Mouse (Mus musculus): Measurements from ENCODE around the gene Tlr9.
A peak's percentile ranks its signal among the peaks of the same experiment; 100 is the strongest.

Tlr9 gene

DNA sequence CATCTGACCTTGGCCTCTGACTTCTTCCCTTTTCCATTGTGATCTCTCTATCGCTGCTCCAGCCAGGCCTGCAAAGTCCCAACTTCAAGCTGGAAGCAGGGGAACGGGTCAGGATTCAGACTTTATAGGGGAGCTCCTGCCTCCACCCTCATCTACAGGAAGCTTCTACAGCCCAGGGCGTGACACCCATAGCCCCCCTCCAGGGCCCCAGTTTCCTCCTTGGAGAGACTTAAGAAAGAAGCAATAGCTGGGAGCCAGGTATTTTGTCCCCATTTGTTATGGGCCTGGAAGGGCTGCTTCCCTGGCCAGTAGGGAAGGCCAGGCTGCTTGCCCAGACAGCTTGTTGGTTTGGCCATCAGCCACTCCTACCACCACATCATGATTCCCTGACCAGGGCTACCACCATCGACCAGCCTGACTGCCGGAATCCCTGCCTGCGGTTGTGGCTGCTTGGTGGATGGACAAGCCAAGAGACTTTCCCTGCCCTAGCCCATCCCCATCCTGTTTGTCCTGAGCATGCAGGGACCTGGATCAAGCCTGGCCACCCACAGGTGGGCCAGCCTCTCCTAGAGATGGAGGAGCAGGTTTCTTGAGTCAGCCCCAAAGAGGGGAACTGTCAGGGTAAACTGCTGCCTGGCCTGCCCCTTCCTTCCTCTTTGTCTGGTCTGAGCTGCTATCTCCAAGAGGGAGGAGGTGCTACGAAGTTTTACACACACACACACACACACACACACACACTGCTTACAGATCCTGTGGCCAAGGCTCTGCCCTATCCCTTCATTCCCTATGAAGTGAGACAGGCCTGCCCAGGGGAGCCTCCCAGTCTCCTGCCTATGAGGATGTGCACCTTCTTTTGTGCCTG lies 18.2 kb upstream of the Tlr9 start:
- no peak for DNase-seq

DNA sequence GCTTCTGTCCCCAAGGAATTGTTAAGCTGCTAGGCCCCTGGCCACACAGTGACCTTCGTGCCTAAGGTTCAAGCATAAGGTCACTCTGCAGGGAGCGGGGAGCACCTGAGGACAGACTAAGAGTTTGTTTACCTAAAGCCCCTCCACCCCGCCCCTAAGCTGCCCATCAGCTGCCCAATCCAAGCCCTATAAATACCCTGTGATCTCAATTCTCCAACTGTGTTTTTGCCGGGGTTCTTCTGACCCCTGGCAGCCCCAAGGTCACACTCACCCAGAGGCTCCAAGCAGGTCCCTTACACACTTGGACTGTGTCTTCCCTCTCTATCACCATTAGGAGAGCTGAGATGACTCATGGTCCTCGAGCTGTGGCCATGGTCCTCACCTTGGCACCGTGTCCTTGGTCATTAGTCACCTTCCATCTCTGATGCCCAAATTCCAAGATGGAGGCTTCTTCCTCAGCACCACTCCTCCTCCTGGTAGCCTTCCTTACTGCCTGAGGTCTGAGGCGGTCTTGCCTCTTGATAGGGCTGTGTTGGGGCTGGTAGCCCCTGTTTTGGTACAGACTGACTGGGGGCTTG lies 16.6 kb upstream of the Tlr9 start:
- DNase-seq: no peak

DNA sequence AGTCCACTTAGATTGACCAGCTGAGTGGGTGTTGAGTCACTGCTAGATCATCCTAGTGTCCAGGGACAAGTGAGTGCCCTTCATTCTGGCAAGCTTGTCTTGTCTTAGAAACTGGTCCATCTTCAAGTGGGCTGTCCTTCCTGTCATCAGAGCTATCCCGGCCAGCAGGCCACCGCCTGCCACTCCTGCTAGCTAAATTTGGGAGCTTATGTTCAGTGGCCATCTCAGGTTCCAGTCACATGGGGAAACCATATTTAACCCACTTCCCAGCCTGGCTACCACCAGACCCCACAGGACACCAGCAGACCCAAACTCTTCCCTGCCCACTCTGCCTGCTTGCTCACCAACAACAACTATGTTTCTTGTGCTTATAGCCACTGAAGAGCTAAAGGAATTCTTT lies 15.9 kb upstream of the Tlr9 start:
- DNase-seq: no peak

DNA sequence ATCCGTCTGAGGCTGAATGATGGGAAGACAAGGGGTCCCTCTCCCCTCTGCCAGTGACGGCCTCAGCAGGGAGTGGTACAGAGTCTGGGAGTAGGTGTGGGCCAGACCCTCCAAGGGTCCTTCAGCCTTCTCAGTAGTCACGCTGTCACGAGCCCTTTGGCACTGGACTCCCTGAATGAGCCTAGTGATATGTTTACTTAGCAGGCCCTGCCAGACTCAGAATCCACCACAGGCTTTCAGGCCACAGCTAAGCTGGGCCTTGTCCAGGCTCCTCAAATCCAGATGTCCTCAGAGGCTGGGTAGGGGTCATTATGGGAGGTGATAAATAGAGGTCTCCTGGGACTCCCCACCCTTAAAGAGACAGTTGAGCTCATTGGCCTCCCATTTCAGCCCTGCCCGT lies 14.2 kb upstream of the Tlr9 start:
- no peak for DNase-seq

DNA sequence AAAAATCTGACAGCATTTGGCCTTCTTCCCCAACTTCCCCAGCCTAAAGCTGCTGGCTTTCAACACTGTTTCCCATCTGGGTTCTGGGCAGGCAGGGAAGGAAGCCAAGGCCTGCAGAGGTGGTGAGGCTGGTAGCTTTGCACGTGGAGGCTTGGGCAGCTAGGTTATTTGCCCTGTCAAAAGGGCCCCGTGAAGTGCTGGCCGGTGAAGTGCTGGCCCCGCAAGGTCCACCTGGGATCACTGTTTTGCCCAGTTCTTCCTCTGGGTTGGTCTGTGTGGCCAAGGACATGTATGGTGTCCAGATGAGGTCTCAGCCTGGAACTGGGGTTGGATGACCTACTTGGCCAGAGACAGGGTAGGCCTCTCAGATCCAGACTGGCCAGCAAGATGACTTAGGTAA lies 12.4 kb upstream of the Tlr9 start:
- DNase-seq: no peak

DNA sequence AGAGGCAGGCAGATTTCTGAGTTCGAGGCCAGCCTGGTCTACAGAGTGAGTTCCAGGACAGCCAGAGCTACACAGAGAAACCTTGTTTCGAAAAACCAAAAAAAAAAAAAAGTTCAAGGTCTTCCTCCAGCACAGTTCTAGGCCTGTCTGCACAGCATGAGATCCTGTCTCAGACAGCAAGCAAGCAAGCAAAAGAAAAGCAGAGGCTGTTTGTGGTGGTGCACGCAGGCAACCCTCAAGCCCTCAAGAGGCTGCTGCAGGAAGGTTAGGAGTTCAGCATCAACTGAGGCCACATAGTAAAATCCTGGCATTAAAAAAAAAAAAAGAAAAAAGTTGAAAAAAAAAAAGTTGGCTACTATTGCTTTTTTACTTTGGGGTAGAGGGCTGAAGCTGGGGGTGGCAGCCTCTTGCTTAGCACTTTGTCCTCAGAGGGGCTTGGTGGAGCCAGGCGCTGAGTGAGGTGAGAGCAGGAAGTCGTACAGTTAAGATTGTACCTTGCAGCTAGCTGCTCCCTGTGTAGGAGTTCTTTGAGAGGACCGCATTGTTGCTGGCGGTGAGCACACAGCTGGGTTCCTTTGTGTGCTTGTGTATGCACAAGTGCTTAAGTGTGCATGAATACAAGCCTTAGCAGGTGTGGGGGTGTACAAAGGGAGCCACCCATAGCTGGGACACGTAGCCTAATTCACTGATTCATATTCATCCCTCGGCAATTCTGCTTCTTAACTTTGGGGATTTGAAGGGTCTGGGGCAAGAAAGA lies 11.4 kb upstream of the Tlr9 start:
- no peak for DNase-seq

DNA sequence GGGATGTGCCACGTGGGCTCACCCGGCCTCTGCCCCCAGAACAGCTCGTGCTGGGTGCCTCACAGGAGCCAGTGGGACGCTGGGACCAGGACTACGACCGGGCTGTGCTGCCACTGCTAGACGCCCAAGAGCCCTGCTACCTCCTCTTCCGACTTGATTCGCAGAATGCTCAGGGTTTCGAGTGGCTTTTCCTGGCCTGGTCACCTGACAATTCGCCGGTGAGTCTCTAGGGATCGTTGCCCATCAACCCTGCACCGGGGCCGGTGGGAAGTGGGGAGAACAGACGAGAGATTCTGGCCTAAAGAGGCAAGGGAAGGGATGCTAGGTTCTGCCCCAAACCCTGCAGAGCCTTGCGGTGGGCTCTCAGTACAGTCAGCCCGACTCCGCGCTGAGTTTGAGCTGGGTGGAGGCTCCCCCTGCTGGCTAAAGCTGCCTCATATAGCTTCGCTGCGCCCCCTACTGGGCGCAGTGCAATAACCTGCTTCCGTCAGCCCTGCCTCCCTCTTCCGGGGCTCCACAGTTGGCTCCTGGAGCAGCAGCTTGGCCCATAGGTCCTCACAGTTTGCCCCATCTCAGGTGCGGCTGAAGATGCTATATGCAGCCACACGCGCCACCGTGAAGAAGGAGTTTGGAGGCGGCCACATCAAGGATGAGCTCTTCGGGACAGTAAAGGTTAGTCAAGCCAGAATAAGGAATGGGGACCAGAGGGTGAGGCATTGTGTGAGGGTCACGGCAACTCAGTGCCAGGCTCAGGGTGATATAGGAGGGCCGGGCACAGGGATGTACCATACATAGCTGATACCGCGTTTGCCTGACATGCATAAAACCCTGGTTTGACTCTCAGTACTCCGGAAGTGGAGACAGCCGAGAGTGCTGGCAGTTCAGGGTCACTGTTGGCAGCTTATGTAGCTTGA lies 10.5 kb upstream of the Tlr9 start:
- DNase-seq: peak; percentile 77 to 84

DNA sequence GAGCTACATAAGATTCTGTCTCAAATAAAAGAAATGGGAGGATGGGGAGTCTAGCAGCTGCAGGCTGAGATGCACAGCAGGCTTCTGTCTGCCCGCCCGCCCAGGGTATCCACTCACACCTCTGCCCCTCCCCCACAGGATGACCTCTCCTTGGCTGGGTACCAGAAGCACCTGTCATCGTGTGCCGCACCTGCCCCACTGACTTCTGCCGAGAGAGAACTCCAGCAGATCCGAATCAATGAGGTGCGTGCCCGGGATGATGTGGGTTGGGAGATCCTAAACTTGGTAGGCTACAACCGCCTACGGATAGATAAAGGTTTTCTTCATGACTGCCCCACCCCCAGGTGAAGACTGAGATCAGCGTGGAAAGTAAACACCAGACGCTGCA lies 9.8 kb upstream of the Tlr9 start:
- no peak for DNase-seq

DNA sequence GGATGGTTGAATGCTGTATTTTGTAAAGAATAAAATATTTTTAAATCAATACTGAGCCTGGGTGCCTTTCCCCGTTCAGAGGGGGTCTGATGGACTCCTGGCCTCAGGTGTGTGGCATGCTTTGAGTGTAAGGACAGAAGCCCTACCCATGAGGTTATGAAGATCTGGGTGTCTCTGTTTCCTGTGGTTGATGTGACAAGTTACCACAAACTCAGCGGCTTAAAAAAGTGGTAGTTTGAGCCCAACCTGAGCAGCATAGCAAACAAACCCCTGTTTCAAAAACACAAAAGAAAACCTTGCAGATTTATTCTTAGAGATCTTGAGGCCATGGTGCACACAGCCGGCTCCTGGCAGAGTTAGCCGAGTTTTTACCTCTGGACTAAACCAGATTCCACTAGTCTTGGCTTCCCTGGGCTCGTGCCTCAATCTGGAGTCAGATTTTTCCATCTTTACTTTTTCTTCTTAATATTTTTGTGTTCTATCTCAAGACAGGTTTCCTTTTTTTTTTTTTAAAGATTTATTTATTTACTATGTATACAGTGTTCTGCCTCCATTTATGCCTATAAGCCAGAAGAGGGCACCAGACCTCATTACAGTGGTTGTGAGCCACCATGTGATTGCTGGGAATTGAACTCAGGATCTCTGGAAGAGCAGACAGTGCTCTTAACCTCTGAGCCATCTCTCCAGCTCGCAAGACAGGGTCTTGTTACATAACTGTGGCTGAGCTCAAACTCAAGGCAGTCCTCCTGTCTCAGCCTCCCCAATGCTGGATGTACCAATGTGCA lies 6.9 kb upstream of the Tlr9 start:
- DNase-seq: no peak

DNA sequence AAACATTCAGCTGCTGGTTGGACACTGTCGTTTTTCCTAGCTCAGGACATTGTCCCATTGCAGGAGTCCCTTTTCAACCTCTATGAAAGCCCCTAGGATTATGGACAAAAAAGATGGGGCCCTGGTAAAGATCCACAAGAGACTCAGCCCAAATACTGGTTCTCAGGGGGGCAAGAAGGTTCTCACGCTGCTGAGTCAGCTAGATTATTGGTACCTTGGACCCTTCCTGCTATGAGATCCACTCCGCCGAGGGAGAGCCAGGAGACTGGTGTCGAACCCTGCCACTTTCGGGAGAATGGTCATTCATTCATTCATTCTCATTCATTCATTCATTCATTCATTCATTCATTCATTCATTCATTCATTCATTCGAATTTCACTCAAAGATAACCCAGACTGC lies 5.4 kb upstream of the Tlr9 start:
- no peak for DNase-seq

DNA sequence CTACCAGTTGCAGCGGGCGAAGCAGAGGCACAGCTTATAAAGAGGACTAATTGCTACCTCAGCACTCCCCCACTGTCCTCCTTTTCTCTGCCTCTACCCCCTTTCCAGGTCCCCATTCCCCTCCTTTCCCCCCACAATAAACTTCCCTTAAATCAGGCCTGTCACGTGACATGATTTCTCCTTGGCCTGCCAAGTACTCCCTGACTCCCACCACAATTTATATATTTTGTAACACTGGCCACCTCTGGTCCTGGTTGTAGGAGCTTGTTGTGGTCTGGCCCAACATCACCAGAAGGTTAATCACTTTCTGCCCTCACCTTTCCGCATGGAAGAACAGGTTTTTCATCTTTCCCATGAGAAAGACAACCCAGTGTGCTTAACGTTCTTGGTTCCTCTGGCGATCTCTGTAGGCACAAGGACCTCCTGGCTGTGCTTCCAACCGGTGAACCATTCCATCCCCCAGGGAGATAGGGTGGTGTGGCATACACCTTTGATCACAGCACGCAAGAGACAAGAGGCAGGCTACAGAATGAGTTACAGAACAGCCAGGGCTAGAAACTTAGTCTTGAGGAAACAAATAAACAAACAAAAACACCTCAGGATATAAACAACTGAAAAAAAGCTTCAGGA lies 1.4 kb upstream of the Tlr9 start:
- no peak for DNase-seq

DNA sequence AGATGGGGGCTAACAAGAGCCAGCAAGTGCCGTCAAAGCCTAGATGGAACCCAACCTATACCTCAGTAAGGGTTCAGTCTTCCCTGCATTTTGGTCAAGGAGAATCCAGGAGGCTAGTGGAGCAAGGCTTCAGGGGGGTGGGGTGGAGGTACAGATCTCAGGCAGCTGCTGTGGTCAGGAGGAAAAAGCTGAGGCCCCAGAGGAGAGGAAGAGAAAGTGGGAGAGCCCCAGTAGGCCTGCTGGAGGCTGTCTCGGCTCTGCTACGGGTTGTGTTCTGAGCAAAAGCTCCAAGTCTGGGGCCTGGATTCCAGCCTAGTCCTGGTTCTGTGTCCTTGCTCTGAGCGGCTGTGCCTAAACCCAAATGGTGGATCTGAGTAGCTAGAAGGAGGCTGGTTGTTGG lies 596 bp downstream of the Tlr9 start:
- DNase-seq: peak in 1 of 2 experiments; percentile 51

DNA sequence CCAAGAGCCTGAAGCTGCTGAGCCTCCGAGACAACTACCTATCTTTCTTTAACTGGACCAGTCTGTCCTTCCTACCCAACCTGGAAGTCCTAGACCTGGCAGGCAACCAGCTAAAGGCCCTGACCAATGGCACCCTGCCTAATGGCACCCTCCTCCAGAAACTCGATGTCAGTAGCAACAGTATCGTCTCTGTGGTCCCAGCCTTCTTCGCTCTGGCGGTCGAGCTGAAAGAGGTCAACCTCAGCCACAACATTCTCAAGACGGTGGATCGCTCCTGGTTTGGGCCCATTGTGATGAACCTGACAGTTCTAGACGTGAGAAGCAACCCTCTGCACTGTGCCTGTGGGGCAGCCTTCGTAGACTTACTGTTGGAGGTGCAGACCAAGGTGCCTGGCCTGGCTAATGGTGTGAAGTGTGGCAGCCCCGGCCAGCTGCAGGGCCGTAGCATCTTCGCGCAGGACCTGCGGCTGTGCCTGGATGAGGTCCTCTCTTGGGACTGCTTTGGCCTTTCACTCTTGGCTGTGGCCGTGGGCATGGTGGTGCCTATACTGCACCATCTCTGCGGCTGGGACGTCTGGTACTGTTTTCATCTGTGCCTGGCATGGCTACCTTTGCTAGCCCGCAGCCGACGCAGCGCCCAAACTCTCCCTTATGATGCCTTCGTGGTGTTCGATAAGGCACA lies 3.2 kb downstream of the Tlr9 start:
- DNase-seq: no peak

DNA sequence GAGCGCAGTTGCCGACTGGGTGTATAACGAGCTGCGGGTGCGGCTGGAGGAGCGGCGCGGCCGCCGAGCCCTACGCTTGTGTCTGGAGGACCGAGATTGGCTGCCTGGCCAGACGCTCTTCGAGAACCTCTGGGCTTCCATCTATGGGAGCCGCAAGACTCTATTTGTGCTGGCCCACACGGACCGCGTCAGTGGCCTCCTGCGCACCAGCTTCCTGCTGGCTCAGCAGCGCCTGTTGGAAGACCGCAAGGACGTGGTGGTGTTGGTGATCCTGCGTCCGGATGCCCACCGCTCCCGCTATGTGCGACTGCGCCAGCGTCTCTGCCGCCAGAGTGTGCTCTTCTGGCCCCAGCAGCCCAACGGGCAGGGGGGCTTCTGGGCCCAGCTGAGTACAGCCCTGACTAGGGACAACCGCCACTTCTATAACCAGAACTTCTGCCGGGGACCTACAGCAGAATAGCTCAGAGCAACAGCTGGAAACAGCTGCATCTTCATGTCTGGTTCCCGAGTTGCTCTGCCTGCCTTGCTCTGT lies 3.8 kb downstream of the Tlr9 start:
- no peak for DNase-seq

DNA sequence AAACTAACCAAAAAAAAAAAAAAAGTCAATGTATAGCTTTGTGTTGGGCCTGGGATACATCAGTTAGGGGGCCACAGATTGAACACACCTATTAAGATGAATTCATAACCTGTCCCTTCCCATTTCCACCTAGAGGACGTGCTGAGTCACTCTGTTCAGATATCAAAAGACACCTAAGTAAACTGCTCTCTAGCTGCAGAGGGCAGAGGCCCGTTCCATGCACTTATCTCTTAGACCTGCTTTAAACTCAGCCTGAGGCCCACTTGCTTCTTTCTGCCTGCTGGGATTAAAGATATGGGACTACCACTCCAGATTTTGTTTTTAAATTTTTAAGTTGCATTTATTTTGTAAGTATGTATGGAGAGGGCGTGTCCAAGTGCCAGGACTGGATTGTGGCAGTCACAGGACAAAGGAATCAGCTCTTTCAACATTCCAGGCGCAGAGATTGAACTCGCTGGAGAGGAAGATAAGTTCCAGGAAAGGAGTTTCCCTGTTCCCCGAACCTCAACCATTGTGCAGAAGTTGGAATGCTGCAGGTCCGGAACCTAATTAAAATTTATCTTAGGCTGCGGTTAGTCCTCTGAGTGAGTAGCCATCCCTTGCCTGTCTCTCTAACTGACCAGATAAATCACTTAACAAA lies 5.5 kb downstream of the Tlr9 start:
- DNase-seq: no peak

DNA sequence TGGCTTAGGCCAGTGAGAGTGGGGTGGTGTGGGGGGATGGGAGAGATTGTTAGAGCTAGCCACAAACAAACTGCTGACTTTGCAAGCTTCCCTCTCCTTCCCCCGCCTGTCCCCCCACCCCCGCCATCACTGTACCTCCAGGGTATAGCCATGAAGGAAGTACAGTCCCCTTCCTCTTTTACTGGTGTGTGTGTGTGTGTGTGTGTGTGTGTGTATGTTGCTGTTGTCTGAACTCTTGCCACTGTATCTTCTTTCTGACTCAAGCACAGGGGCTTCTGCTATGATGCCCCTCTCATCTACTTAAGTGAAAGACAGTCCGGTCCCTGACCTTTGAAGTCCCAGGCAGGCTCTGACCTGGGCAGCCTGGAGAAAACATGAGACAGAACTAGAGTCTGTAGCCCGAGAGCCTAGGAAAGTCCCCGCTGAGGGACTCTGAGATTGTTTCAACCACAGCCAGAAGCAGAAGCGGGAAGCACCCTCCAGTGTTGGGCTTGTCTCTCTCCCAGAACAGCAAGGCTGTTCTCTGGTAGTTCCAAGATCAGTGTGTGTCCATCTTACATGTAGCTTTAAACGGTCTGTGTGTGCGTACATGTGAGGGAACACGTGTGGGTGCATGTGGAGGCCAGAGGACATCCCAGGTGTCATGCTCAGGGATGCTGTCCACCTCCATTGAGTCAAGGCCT lies 7.8 kb downstream of the Tlr9 start:
- peak; percentile 38 to 53 for DNase-seq

DNA sequence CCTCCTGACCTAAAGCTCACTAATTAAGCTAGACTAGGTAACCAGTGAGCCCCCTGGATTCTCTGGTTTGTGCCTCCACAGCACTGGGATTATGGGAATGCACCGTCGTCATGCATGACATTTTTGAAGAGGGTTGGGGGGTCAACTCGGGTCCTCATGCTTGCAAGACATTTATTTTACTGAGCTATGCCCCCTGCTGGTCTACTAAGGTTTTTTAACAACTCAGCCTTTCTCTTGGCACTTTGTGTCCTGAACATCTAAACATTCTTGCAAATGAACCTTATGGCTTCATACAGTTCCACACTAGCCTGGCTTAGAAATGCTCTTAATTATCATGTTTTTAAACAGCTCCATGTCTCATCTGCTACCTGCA lies 8.3 kb downstream of the Tlr9 start:
- peak in 1 of 2 experiments; percentile 35 for DNase-seq

DNA sequence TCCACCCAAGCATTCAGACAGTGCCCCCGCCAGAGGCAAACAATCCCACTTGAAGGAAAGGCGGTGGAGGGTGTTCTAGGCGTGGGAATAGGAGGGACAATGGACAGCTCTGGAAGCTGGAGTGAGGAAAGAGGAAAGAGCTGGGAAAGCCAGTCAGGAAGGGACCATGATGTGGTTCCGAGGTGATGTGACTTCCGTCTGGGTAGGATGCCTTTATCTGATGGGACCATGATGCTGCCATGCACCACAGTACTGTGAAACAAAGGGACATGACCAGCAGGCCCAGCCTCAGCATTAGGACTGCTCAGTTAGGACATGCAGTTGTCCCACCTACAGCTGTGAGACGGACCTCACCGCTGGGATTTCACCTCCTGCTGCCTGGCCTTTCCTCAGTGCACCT lies 8.8 kb downstream of the Tlr9 start:
- DNase-seq: no peak

DNA sequence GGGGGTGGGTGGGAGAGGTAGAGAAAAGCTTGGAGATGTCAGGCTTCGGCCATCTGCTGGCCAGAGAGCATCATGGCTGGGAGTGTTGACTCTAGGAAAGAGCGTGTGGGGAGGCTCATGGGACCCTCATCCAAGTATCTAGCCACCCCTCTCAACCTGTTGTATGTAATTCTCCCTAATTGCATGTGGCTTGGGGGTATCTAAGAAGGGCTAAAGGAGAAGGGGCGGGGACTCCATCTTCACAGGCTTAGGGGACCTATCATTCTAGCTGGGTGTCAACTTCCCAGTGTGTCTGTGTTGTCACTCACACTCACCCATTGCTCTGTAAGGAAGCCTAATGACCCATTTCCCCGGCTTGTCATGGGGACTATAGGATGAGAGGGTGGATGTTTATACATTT lies 9.4 kb downstream of the Tlr9 start:
- DNase-seq: no peak

DNA sequence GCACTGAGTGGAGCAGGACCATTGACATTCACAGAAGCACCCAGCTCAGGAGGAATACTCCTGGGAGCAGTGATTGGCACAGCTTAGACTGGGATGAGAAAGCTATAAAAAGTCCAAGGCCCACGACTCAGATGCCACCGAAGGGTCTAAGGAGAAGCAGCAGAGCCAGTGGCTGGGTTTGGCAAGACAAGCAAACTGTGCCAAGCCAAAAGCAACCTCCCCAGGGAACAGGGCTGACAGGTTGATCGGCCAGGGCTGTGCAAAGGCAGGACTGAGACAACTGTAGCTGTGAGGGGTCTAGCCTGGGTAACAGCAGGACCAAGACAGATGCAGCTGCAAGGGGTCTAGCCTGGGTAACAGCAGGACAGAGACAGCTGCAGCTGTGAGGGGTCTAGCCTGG lies 10.6 kb downstream of the Tlr9 start:
- no peak for DNase-seq

All from spleen, adult 18-20 months (tissue).